Mouse (Mus musculus) liver (tissue): ENCODE data around the gene Bcl2l1.

Experiments used
- DNase-seq: peaks from one replicate; pipeline ENCODE4 v3.0.0-alpha.2; 2020; ENCODE audit warnings: mixed read lengths

Bcl2l1 gene

GRCm38 (mm10) chr2:152823770-152824169 lies 7.8 kb downstream of the Bcl2l1 start:
- no peak for DNase-seq

- no peak for DNase-seq
These were observed 10.0 kb downstream of the Bcl2l1 start for GRCm38 (mm10) chr2:152821566-152821965.

- DNase-seq = no peak
These were observed 10.5 kb downstream of the Bcl2l1 start for GRCm38 (mm10) chr2:152821023-152821422.

- no peak for DNase-seq
These were observed 11.2 kb downstream of the Bcl2l1 start for GRCm38 (mm10) chr2:152820369-152820768.

GRCm38 (mm10) chr2:152819926-152820325 lies 11.6 kb downstream of the Bcl2l1 start:
- DNase-seq = no peak

GRCm38 (mm10) chr2:152819097-152819624 lies 12.4 kb downstream of the Bcl2l1 start:
- DNase-seq = no peak

GRCm38 (mm10) chr2:152818679-152819078 lies 12.8 kb downstream of the Bcl2l1 start:
- DNase-seq = no peak

GRCm38 (mm10) chr2:152817596-152818291 lies 13.8 kb downstream of the Bcl2l1 start:
- peak; percentile 74 for DNase-seq

GRCm38 (mm10) chr2:152816657-152817348 lies 14.7 kb downstream of the Bcl2l1 start:
- DNase-seq = no peak

- DNase-seq = peak; percentile 86
These were observed 15.5 kb downstream of the Bcl2l1 start for GRCm38 (mm10) chr2:152815879-152816656.

- DNase-seq = peak; percentile 80
These were observed 17.2 kb downstream of the Bcl2l1 start for GRCm38 (mm10) chr2:152814213-152814874.

GRCm38 (mm10) chr2:152813232-152813631 lies 18.3 kb downstream of the Bcl2l1 start:
- DNase-seq = no peak

GRCm38 (mm10) chr2:152811336-152812165 lies 20.0 kb downstream of the Bcl2l1 start:
- peak; percentile 83 for DNase-seq

- DNase-seq = peak; percentile 78
These were observed 21.2 kb downstream of the Bcl2l1 start for GRCm38 (mm10) chr2:152810158-152810941.

GRCm38 (mm10) chr2:152808178-152808577 lies 23.4 kb downstream of the Bcl2l1 start:
- peak; percentile 46 for DNase-seq

GRCm38 (mm10) chr2:152806037-152806436 lies 25.5 kb downstream of the Bcl2l1 start:
- no peak for DNase-seq

- no peak for DNase-seq
These were observed 26.4 kb downstream of the Bcl2l1 start for GRCm38 (mm10) chr2:152805111-152805490.

- peak; percentile 70 for DNase-seq
These were observed 27.0 kb downstream of the Bcl2l1 start for GRCm38 (mm10) chr2:152804408-152805110.

GRCm38 (mm10) chr2:152803081-152803480 lies 28.4 kb downstream of the Bcl2l1 start:
- peak; percentile 57 for DNase-seq

- no peak for DNase-seq
These were observed 29.2 kb downstream of the Bcl2l1 start for GRCm38 (mm10) chr2:152802303-152802702.
